Mouse (Mus musculus) urinary bladder, adult 18-20 months (tissue): Measurements from ENCODE around the gene Ebf1.

Experiments
- DNase-seq, 2 experiments: peaks; one replicate each; pipeline ENCODE4 v3.0.0; 2022; ENCODE audit warnings: low spot score in 2 of 2, mixed read lengths in 2 of 2

Ebf1 gene

DNA sequence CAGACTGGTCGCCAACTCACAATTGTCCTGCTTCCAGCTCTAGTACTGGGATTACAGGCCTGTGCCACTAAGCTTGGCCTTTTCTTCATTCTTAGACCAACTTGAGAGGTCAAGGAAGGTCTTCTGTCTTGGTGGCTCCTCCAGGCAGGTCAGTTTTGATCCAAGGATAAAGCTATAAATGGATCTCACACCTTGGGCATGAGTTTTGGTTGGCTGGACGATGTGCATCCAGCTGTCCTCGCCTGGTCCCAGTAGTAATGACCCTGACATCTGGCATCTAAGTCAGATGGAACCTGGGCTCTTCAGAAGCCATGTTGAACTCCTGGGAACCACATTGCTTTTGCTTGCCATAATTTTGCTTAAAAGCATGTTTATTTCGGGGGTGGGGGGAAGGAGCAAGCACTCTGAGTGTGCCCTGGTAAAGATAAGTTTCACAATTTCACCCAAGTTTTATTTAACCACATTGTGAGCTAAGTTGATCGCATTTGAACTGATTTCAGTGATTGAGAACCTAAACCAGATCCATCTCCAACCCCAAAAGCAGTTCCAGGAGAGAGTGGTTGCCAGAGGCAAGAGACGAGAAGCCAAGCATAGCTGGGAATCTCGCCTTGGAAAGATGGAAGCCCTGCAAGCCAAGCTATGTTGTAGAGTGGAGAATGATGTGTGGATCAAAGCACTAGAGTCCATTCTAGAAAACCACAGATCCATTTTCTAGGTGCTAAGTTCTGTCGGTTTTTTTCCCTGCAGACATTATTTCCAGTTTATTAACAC lies 85.8 kb downstream of the Ebf1 start:
- no peak for DNase-seq

DNA sequence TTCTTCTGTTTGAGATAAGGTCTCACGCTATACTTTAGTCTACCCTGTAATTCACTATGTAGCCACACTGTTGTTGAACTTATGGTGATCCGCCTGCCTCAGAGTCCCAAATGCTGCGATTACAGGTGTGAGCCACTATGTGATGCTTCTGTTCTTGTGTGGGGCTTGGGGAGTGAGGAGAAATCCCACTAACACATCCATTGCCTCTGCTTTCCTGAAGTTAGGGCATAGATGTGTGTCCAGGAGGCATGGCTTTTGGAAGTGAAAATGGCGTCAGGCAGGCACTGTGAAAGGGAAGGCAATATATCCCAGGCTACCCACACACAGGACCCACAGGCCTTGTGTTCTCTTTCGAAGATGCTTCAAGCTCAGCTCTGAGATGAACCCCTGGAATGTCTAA lies 86.8 kb downstream of the Ebf1 start:
- no peak for DNase-seq

DNA sequence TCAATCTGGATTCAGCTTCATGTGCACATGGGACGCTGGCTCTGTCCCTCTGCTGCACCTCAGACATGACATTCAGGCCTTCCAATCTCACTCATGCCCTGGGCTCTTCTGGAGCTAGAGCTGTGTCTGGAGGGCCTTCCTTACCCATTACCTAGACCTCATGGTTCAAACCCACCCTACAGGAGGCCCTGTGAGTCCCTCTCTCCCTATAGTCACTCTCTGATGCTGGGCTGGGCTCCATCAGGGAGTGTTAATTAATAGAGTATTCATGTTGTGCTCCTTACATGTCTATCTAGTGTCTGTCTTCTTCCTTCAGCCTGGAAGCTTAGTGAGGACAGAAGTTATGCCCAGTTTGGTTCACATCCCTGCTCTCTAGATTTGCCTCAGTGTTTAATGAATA lies 88.7 kb downstream of the Ebf1 start:
- no peak for DNase-seq

DNA sequence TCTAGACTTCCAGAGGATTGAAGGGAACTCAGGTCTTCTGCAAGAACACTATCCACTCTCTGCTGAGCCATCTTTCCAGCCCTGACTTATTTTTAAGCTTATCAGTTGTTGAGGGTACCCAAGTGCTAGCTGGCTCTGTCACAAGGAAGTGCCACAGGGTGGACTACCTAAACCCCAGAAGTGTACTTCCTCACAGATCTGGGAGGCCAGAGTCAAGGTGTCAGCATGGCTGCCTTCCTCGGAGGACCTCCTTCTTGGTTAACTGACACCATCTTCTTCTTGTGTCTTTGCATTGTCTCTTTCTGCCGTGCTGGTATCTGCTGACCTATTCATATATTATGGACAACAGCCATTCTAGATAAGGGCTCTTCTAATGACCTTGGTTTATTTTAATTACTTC lies 89.3 kb downstream of the Ebf1 start:
- no peak for DNase-seq

DNA sequence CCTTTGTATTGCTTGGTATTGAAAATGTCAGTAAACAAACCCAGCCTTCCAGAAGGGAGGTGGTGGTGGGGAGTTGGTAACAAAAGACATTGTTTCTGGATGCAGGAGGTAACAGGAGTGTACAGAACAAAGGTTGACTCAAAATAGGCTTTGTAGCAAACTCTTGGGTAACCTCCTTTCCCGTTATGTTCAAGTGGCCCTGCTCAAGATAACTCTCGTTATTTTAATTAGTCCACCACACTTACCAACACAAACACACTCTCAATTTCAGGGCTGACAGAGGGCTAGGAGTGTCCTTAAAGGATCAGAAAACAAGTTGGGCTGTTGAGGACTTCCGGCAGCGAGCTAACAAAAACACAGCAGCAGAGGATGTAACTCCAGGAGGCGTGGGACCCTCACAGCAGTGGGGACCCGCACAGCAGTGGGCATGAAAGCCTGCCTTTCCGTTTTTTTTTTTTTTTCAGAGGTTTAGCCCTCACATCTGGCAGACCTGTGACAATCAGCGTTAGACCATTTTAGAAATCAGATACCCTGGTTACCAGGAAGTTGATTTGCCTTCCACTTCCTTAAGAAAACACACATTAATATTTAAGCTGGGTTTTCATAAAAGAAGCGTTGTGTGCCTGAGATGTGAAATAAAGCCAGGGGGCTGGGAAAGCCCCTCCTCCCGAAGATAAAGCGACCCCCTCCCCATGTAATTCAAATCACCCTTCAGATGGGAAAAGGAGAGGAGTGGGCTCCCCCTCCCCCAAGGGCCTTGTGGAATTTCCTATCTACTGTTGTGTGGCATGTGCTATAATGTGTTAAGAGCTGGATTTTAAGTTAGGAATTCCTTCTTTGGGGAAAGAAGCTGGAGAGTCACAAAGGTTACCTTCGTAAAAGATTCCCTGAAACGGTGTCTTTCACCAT lies 90.5 kb downstream of the Ebf1 start:
- no peak for DNase-seq

DNA sequence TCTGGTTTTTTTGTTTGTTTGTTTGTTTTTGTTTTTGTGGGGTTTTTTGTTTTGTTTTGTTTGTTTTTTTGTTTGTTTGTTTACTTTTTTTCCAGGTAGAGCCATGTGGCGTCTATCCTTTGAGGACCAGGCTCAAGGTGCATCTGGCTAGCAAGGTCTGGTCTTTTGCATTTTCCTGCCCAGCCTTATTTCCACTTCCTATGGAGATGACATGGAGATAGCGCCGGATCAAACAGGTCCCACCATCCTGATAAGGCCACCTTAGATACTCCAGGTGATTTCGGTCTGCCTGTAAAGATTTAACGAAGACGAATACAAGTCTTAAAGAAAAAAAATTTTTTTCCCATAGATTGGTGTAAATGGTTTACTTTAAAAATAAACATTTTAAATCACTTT lies 91.2 kb downstream of the Ebf1 start:
- no peak for DNase-seq

DNA sequence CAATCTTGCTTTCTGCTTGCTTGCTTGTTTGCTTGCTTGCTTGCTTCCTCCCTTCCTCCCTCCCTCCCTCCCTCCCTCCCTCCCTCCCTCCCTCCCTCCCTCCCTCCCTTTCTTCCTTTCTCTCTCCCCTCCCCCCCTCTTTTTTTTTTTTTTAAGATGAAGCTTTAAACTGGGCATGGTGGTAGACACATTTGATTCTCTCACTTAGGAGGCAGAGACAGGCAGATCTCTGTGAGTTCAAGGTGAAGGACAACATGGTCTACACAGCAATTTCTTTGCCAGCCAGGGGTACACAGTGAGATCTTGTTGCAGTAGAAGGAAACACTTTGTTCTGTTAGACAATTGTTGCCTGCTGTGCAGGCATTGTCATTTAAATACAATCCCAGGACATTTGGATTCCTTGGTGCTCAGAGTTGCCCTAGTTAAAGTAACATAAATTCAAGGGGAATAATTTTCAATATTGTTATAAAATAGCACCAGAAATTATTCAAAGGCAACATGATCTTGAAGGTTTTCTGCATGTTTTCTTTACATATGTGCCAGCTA lies 92.0 kb downstream of the Ebf1 start:
- DNase-seq: no peak

DNA sequence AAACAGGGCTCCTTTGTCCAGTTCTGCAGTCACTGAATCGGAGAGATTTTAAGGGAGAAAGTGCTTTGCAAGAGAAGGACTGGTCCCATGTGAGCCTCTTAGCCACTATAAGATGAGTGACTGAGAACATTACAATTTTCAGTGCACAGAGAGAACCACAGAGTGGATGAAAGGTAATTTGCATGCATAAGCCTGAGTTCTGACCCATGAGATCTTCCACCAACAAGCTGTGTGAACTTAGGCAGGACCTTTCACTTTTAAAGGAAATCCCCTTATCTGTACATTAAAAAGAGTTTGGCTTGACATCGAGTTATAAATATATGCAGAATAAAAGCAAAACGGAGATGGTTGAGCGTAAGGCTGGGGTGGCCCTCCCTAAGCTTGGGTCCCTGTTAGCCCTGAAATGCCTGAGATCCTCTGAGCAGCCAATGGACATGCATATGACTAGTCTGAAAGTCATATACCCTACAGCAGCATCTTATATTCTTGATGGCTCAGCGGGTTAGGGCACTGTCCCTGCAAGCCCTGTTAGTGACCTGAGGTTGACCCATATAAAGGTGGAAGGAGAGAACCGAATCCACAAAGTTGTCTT lies 92.8 kb downstream of the Ebf1 start:
- no peak for DNase-seq

DNA sequence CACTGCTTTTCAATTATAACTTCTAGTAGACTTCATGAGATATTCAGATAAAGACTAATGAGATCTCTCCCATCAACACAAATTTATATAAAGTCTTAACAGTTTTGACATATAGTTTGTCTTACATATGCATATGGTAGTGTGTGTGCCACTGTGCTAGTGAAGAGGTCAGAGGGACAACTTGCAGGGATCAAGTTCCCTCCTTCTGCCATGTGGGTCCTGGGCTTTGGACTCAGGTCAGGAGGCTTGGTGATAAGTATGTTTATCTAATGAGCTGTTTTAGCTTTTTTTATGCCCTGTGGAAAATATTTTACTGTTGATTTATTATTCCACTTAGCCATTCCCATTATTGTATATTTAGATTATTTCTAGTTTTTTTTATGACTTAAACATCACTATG lies 93.7 kb downstream of the Ebf1 start:
- no peak for DNase-seq

DNA sequence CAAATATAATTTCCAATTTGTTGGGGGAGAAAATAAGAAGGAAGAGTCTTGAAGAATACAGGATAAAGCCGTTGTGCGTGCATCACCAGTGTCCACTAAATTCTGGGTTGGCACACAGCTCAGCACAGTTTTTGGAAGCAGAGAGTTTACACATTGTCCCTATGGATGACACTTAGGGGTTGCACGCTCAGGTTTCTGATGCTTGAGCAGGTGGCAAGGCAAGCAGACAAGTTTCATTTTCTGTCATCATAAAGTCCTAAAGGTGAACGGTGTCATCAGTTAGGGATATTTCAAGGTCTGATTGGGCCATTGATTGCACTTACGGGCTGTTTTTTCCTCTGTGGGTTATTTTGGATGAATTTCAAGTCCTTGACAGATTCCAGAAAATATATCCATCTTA lies 97.1 kb downstream of the Ebf1 start:
- no peak for DNase-seq

DNA sequence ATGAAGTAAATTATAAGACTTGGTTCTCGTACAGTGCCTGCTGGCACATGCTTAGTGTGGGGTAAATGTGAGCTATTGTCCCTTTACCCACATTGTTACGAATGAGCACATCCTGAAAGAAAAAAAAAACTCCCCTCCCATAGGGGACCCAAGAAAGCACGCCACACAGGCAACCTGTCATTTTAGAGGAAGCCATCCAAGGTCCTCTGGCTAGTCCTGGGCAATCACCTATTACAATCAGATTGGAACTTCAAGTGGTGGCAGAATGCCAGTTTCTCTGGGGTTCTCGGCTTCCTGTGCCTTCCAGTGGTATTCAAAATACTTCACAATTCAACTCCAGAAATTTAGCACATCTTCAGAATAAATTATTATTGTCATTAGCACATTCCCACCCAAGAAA lies 98.7 kb downstream of the Ebf1 start:
- no peak for DNase-seq

DNA sequence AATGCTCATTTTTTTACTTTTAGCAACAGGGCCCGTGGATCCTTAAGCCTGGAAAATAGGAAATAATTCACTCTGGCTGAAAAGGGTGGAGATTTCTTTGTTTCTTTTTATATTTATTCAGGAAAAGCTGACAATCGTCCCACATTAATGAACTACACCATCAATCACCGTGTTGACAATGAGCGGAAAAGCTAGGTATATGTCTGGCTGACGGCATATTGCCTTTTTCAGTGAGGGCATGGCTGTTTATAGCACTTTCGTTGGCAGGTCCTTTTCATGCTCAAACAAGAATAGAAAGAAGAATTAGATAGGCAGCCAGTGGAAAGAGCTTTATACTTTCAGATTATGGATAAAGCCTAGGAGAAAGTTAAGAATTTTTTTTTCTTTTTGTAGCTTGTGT lies 99.8 kb downstream of the Ebf1 start:
- no peak for DNase-seq

DNA sequence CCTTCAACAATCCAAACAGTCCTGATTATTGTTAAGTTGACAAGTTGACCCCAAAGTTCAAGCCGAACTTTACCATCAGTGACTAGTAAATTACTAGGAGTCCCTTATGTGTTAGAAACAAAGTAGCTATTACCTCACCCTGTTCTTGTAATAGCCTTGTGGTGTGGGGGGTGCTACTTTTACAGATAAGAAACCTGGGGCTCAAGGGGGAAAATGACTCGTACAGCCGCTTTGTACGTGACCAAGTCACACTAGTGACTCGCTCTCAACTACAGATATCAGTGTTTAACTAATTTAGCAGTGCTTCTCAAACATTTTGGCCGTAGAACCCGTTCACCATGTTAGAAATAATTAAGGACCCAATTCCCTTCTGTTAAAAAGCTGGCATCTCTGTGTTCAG lies 100.5 kb downstream of the Ebf1 start:
- DNase-seq: no peak

DNA sequence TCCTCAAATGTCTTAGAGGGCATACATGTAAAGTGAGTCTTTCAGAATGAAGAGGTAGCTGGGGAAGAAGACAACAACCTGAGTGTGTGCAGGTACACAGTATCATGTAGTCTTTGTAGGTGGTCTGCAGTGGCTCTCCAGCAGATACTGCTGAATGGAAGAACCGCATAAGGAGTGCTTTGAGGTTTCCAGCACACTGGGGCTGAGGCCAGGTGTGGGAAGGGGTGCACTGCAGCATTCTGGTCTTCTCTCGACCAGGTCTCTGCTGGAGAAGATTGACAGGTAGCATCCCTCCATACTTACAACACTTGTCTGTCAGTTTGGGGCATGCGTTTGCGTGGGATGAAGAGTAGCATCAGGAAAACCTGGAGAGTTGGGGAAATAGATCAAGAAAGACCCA lies 104.9 kb downstream of the Ebf1 start:
- DNase-seq: no peak

DNA sequence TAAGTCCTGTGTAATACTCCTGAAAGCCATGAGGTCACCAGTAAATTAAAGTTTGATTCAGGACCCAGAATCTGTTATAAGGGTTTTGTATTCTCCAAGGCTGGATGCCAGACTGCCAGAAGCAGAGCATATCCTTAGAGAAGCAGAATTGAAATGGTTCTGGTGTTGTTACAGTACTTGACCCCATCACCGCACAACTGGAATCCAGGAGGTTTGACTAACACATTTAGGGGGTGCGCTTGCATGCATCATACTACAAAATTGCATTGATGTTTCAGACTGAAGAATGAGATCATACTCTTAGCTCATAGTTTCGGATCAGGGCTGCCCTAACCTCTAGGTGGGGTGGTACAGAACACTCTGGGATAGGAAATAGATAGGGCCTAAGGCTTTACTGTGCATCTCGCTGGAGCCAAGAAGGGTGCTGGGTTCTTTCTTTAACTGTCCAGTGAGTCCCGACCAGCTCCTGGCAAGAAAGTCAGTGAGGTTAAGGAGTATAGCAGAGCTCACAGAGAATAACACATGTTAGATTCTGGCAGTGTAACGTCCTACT lies 106.9 kb downstream of the Ebf1 start:
- no peak for DNase-seq

DNA sequence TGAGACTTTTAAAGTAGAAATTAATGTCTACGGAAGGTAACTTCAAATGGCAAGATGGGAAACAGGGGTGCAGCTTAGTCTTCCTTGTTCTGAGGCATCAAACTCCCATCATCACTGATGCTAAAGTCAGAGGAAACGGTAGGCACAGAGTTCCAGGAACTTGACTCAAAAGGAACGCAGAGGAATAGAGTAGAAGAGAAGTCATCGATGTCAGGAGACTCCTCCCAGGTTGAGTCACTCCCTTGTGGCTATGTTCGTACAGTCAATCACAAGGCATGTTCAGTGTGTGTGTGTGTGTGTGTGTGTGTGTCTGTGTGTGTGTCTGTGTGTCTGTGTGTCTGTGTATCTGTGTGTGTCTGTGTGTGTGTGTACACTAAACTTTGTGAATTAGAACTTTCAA lies 108.6 kb downstream of the Ebf1 start:
- DNase-seq: no peak

DNA sequence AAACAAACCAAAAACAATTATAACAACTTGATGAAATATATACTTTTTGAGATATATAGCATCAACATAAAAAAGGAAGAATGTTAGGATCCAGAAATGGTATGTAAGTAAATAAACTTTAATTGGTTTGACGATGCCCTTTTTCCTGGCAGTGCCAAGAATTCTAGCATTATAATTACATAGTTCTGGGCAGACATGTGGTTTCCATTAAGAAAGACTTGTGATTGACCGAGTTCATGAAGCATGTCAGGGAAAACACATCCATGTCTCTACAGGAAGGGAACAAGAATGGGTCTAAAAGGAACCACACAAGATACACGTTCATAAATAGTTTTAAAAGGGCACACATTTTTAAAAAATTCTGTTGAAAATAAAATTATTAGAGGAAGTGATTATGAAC lies 110.3 kb downstream of the Ebf1 start:
- DNase-seq: no peak

DNA sequence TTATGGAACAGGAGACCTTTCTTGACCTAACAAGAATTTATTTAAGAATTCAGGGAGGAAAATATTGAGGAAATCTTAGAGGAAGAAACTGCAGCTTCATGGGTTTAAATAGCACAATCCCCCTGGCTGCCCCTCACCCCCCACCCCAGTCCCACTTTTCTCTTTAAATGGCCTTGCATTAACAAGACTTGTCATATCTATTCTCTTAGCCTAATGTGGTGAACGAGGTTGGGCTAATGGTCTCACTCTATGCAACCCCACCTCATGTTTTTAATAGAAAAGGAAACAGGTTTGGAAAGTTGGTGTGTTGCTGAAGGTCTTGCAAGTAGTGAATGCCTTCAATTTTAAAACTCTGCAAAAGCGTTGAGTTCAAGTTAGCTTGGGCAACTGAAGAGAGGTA lies 110.7 kb downstream of the Ebf1 start:
- no peak for DNase-seq

DNA sequence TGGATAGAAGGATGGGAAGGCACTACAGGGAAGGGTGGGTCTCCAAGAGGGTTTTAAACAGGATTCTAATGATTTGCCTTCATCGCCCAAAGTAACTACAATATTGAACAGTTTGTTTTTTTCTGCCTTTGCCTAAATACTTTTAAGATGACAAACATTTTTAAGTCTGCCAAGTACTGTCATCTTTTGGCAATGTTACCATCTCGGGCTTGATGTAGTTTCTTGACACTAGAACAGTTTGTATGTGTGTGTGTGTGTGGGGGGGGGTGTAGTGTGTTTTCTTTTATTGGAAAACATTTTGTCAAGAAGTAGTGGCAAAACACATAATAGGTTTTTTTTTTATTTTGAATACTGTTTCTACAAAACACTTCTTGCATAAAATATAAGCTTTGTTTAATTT lies 111.2 kb downstream of the Ebf1 start:
- no peak for DNase-seq

DNA sequence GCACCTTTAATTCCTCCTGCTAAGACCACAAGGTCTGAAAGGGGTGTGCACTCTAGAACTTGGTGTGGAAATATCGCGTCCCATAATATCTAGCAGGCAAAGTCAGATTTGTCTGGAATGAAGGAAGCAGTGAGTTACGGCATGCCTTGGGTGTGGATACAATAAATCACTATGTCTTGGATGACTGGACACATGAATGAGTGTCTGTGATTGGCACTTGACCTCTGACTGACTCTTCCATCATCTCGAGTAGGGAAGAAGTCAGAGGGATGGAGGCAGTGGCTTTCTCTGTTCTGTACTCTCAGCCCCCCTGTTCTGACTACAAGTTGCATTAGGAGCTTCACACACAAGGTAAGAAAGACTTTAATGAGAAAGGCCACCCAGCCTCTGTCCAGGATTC lies 112.8 kb downstream of the Ebf1 start:
- no peak for DNase-seq

DNA sequence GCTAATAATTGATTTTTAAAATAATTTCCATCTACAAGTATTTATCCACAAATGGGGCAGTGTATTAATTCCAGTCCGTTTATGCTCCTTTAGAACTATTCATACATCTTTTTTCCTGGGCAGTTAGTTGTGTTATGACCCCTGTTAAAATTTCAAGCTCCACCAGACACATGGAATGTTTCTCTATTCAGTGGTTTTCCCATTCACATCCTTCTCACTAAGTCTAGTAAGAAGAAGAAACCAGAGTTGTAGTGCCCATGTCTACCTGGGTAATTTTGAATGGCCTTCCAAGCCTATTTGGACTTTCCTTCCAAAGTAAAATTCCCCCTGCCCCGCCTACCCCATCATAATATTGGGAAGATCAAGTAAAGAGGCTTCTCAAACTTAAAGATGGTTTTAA lies 114.6 kb downstream of the Ebf1 start:
- no peak for DNase-seq

DNA sequence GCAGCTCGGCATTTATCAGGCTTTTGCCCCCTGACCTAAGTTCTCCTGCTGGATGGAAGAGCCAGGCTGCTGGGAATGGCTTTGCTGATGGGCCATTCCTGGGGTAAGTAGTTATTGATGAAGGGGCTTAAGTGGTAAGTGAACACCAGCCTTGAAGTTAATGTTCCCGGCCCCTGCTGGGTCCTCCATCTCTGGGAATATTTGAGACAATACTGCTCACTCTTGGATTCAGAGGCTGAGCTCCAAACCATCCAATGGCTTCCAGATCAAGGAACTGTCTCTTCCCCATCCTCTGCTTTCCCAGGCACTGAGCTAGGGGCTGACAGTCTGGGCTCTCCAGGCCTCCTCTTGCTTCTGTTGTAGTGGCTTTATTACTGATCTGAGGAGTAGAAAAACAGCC lies 116.2 kb downstream of the Ebf1 start:
- no peak for DNase-seq
